Mouse (Mus musculus): ENCODE data around the gene Pan3.

DNA sequence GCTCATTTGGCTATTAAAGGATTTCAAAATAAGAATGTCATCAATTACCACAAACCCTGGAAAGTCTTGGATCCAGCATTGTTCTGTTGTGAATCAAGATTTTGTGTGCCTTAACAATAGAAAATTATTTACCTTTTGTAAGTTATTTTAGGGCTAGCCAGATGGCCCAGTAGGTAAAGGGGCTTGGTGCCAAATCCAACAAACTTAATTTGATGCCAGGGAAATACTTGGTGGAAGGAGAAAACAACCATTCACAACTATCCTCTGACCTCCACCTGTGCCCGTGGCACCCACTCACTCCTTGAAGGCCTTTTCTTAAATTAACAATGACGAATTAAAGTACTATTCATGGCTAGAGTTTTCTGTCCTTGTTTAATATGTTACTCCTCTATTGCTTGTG, 66.0 kb downstream of the Pan3 start:
- TF ChIP-seq POLR2A (IDR thresholded peaks at IDR 0.05; ENCODE audit: borderline replicate concordance, insufficient read depth, low read length) = no peak
- TF ChIP-seq CTCF (IDR thresholded peaks at IDR 0.05; ENCODE audit: borderline replicate concordance, insufficient read depth, low read depth, low read length) = no peak

All from cerebellum, adult 2 months (tissue).